Mouse (Mus musculus) spleen, adult 2 months (tissue): Measurements from ENCODE around the gene Hoxd13.

ENCODE experiments used
- CTCF ChIP-seq: fragments of 200-500 bp; IDR thresholded peaks from 2 replicates; pipeline ENCODE4 v1.5.1; 2011; ENCODE audit warnings: mild to moderate bottlenecking, inconsistent platforms; ENCODE audit not compliant: insufficient read depth, insufficient read length, insufficient replicate concordance; ENCODE audit errors: extremely low read depth
- POLR2A ChIP-seq: fragments of 200-500 bp; IDR thresholded peaks from 2 replicates; pipeline ENCODE4 v1.6.1; 2011; ENCODE audit warnings: low read depth, low read length, inconsistent platforms

DNA sequence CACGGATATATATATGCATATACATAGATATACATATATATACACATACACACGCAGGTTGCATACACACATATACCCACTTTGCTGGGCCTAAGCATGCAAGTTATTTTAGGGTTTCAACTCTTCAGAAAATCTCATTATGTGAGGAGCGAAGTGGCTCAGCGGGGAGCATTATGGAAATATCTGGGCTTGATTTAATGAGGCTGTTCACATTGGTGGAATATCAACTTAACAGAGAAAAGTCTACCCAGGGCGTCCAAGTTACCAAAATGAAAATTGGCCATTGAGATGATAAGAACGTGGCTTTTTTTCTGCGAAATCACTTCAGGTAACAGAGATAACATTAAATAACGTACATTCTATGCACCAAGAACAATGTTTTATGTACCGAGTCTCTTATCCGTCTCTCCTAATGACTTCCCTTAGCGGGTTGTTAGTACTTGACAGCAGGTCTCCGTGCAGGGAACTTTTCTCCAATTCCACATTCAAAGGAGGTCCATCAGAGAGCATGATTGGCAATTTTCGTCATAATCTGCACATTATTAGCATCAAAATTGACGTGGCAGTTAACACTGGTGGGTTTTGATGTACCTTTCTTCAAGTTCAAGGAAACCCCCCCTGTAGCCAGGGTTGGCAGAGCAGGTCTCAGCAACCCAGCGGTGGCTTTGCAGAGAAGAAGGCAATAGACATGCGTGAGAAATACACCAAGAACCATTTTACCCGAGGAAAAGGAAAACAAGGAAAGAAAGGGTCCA lies 14.2 kb upstream of the Hoxd13 start:
- TF ChIP-seq CTCF: no peak
- no peak for TF ChIP-seq POLR2A
